Mouse (Mus musculus) cortical plate, adult 2 months (tissue): Measurements from ENCODE around the gene Vmac.

Experiments used
- CTCF ChIP-seq: fragments of 200-500 bp; IDR thresholded peaks from 2 replicates; pipeline ENCODE4 v1.5.1; 2011; ENCODE audit warnings: mild to moderate bottlenecking, control low read depth, low read length; ENCODE audit not compliant: insufficient read depth; ENCODE audit errors: extremely low read depth
- POLR2A ChIP-seq: fragments of 200-500 bp; IDR thresholded peaks from 2 replicates; pipeline ENCODE4 v1.6.1; 2011; ENCODE audit warnings: mild to moderate bottlenecking, low read length, control low read depth; ENCODE audit not compliant: insufficient read depth; ENCODE audit errors: extremely low read depth

GRCm38 (mm10) chr17:56673647-56674416, 44.0 kb downstream of the Vmac start:
- TF ChIP-seq CTCF (no peak), POLR2A (no peak)
